Mouse (Mus musculus): ENCODE results near the gene Mturn. TPM values are rescaled to one million over a fixed set of nuclear protein-coding genes. Genes with fewer than 3 reads are reported as not detected.

Gene Mturn
- polyA plus RNA-seq, 1 experiment from 2014 or later, result 1.9 TPM

GRCm38 (mm10) chr6:54686946-54687737, 5.7 kb downstream of the Mturn start:
- H3K36me3 ChIP-seq (ENCODE audit: inconsistent target), result no peaks in the 10 kb centered on the region
- H3K4me3 ChIP-seq (ENCODE audit: inconsistent target), result no peak overlapping the region
- 96% methylated on average over 21 of the region's 21 CpGs for WGBS (ENCODE audit: missing documents)
- no peak overlapping the region for H3K27ac ChIP-seq
- H3K79me2 ChIP-seq (ENCODE audit: inconsistent target), result no peaks in the 10 kb centered on the region

GRCm38 (mm10) chr6:54688467-54689323, 7.3 kb downstream of the Mturn start:
- H3K4me3 ChIP-seq (ENCODE audit: inconsistent target), result no peak overlapping the region
- no peaks in the 10 kb centered on the region for H3K36me3 ChIP-seq (ENCODE audit: inconsistent target)
- H3K79me2 ChIP-seq (ENCODE audit: inconsistent target), result no peaks in the 10 kb centered on the region
- 92% methylated on average over 18 of the region's 18 CpGs for WGBS (ENCODE audit: missing documents)
- no peak overlapping the region for H3K27ac ChIP-seq

GRCm38 (mm10) chr6:54689686-54690085, 8.3 kb downstream of the Mturn start:
- Histone ChIP-seq H3K36me3 (ENCODE audit: inconsistent target) (no peaks in the 10 kb centered on the region), H3K27ac (no peak overlapping the region), H3K79me2 (ENCODE audit: inconsistent target) (no peaks in the 10 kb centered on the region), H3K4me3 (ENCODE audit: inconsistent target) (no peak overlapping the region)
- WGBS (ENCODE audit: missing documents), result 93% methylated on average over 7 of the region's 7 CpGs

GRCm38 (mm10) chr6:54690838-54691237, 9.4 kb downstream of the Mturn start:
- WGBS (ENCODE audit: missing documents), result 94% methylated on average over 13 of the region's 13 CpGs
- no peaks in the 10 kb centered on the region for H3K36me3 ChIP-seq (ENCODE audit: inconsistent target)
- no peaks in the 10 kb centered on the region for H3K79me2 ChIP-seq (ENCODE audit: inconsistent target)
- H3K4me3 ChIP-seq (ENCODE audit: inconsistent target), result no peak overlapping the region
- H3K27ac ChIP-seq, result no peak overlapping the region

GRCm38 (mm10) chr6:54691368-54692116, 10.1 kb downstream of the Mturn start:
- H3K79me2 ChIP-seq (ENCODE audit: inconsistent target), result no peaks in the 10 kb centered on the region
- no peak overlapping the region for H3K27ac ChIP-seq
- H3K36me3 ChIP-seq (ENCODE audit: inconsistent target), result no peaks in the 10 kb centered on the region
- no peak overlapping the region for H3K4me3 ChIP-seq (ENCODE audit: inconsistent target)
- 95% methylated on average over 14 of the region's 14 CpGs for WGBS (ENCODE audit: missing documents)

- 93% methylated on average over 1 of the region's 1 CpGs for WGBS (ENCODE audit: missing documents)
- Histone ChIP-seq H3K79me2 (ENCODE audit: inconsistent target) (no peaks in the 10 kb centered on the region), H3K4me3 (ENCODE audit: inconsistent target) (no peak overlapping the region), H3K36me3 (ENCODE audit: inconsistent target) (no peaks in the 10 kb centered on the region), H3K27ac (no peak overlapping the region)
Measured at GRCm38 (mm10) chr6:54692201-54692600, 10.8 kb downstream of the Mturn start.

- no peaks in the 10 kb centered on the region for H3K36me3 ChIP-seq (ENCODE audit: inconsistent target)
- WGBS (ENCODE audit: missing documents), result 95% methylated on average over 6 of the region's 6 CpGs
- H3K4me3 ChIP-seq (ENCODE audit: inconsistent target), result no peak overlapping the region
- no peaks in the 10 kb centered on the region for H3K79me2 ChIP-seq (ENCODE audit: inconsistent target)
- no peak overlapping the region for H3K27ac ChIP-seq
Measured at GRCm38 (mm10) chr6:54693286-54693685, 11.9 kb downstream of the Mturn start.

GRCm38 (mm10) chr6:54698691-54699476, 17.5 kb downstream of the Mturn start:
- 3% methylated on average over 24 of the region's 24 CpGs for WGBS (ENCODE audit: missing documents)
- Histone ChIP-seq H3K4me3 (ENCODE audit: inconsistent target) (peak overlapping the region; percentile 43), H3K27ac (no peak overlapping the region)

GRCm38 (mm10) chr6:54699477-54700056, 18.1 kb downstream of the Mturn start:
- Histone ChIP-seq H3K27ac (no peak overlapping the region), H3K36me3 (ENCODE audit: inconsistent target) (no peaks in the 10 kb centered on the region), H3K4me3 (ENCODE audit: inconsistent target) (peak overlapping the region; percentile 43), H3K79me2 (ENCODE audit: inconsistent target) (no peaks in the 10 kb centered on the region)
- WGBS (ENCODE audit: missing documents), result 2% methylated on average over 19 of the region's 19 CpGs

More at GRCm38 (mm10) chr6:54698691-54699476, 17.5 kb downstream of the Mturn start:
- Histone ChIP-seq H3K36me3 (ENCODE audit: inconsistent target) (no peaks in the 10 kb centered on the region), H3K79me2 (ENCODE audit: inconsistent target) (no peaks in the 10 kb centered on the region)

GRCm38 (mm10) chr6:54700516-54700915, 19.1 kb downstream of the Mturn start:
- 88% methylated on average over 2 of the region's 2 CpGs for WGBS (ENCODE audit: missing documents)
- Histone ChIP-seq H3K79me2 (ENCODE audit: inconsistent target) (no peaks in the 10 kb centered on the region), H3K27ac (no peak overlapping the region), H3K4me3 (ENCODE audit: inconsistent target) (no peak overlapping the region), H3K36me3 (ENCODE audit: inconsistent target) (no peaks in the 10 kb centered on the region)

- Histone ChIP-seq H3K27ac (no peak overlapping the region), H3K4me3 (ENCODE audit: inconsistent target) (no peak overlapping the region), H3K36me3 (ENCODE audit: inconsistent target) (no peaks in the 10 kb centered on the region), H3K79me2 (ENCODE audit: inconsistent target) (no peaks in the 10 kb centered on the region)
- 91% methylated on average over 9 of the region's 9 CpGs for WGBS (ENCODE audit: missing documents)
Measured at GRCm38 (mm10) chr6:54701901-54702300, 20.5 kb downstream of the Mturn start.

- Histone ChIP-seq H3K4me3 (ENCODE audit: inconsistent target) (no peak overlapping the region), H3K36me3 (ENCODE audit: inconsistent target) (no peaks in the 10 kb centered on the region), H3K79me2 (ENCODE audit: inconsistent target) (no peaks in the 10 kb centered on the region), H3K27ac (no peak overlapping the region)
- 61% methylated on average over 14 of the region's 14 CpGs for WGBS (ENCODE audit: missing documents)
Measured at GRCm38 (mm10) chr6:54703633-54704538, 22.5 kb downstream of the Mturn start.

GRCm38 (mm10) chr6:54704539-54704845, 23.1 kb downstream of the Mturn start:
- WGBS (ENCODE audit: missing documents), result 55% methylated on average over 6 of the region's 6 CpGs
- Histone ChIP-seq H3K4me3 (ENCODE audit: inconsistent target) (no peak overlapping the region), H3K36me3 (ENCODE audit: inconsistent target) (no peaks in the 10 kb centered on the region), H3K27ac (no peak overlapping the region), H3K79me2 (ENCODE audit: inconsistent target) (no peaks in the 10 kb centered on the region)

All from macrophage (primary cell).